Mouse (Mus musculus): Measurements from ENCODE around the gene Cd82.
A peak's percentile ranks its signal among the peaks of the same experiment; 100 is the strongest.

Cd82 gene

DNA sequence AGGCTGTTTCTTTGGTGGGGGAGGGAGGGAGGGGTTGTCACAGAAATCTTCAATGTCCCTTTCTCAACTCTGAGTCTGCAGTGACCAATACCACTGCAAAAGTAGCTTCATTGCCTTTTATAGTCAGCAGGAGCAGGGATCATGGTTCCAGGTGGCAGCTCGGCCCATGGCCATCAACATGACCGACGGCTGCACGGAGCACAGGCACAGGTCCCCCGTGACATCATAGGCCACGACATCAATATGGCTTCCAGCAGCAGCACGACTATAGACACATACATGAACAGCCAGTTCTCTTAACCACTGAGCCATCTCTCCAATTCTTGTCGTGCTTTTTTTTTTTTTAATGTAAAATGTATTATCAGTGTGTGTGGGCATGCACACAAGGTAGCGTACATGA lies 48.8 kb downstream of the Cd82 start:
- DNase-seq (ENCODE audit: low spot score), result no peak

GRCm38 (mm10) chr2:93413367-93414014 lies 49.4 kb downstream of the Cd82 start:
- peak; percentile 52 for DNase-seq (ENCODE audit: low spot score)

- DNase-seq (ENCODE audit: low spot score), result peak; percentile 74
Measured at GRCm38 (mm10) chr2:93412101-93412500, 50.8 kb downstream of the Cd82 start.

GRCm38 (mm10) chr2:93410899-93411570 lies 51.9 kb downstream of the Cd82 start:
- no peak for DNase-seq (ENCODE audit: low spot score)

DNA sequence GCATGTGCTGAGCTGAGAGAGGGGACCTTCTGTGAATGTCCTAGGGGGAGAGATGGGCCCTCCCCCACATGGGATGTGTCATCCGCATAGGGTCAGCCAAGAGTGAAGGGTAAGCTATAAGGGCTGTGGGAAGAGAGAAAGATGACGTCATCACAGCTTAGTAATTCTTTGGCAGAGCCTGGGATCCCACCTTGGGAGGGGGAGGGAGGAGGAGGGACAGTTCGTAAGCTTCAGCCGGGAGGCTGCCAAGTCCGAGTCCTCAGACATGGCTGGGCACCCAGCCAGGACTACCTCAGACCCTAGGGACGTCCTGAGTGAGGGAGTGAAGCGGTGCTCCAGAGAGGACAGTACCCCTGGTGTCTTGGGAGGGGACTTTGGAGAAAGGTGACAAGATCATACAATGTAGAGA lies 57.9 kb downstream of the Cd82 start:
- DNase-seq (ENCODE audit: low spot score), result no peak

- no peak for DNase-seq (ENCODE audit: low spot score)
Measured at GRCm38 (mm10) chr2:93404169-93404568, 58.8 kb downstream of the Cd82 start.

DNA sequence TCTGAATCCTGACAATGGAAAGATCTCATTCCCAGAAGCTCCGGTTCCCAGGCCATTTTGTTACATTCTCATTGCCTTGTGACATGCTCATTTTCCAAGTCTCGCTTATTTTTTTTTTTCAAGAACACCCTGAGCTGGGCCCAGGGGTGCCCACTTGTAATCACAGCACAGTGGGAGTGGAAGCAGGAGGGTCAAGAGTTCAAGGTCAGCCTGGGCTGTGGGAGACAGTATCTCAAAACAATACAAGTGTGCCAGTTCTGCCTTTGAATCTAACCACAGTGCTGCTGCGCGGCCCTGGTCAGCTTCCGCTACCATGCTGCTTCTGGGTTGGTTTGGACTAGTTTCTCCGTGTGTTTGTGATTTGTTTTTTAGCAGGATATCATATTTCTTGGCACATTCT lies 59.7 kb downstream of the Cd82 start:
- no peak for DNase-seq (ENCODE audit: low spot score)

DNA sequence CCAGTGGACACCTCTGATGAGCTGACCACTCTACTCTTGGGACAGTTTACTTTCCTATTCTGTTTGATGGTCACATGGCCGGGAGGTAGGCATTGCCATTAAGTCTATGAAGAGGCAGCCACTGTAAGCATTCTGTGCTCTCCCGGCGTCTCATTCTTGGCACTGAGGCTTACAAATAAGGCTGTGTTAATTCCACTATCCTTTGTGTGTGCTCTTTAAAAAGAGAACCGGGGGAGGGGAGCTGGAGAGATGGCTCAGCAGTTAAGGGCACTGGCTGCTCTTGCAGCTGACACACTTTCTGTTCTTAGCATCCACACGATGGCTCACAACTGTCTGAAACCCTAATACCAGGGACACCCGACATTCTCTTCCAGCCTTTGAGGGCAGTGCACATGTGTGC lies 71.7 kb downstream of the Cd82 start:
- no peak for DNase-seq (ENCODE audit: low spot score)

- DNase-seq (ENCODE audit: low spot score), result no peak
Measured at GRCm38 (mm10) chr2:93390170-93390926, 72.6 kb downstream of the Cd82 start.

DNA sequence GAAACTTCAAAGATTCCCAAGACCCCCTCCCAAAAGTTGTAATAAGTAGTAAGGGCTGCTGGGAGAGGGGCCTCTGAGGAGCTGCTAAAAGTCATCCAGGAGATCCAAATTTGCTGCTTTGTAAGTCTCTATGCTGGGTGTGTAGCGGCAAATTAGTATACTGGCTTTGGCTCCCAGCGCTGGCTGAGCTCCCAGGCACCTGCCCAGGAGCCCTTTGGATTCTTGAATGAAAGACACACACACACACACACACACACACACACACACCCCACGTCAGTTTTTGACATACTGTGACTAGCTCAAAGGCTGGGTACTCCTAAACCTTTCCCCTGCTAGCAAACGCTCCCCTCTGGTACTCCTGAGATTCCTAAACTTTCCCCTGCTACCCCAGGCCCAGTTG lies 76.0 kb downstream of the Cd82 start:
- DNase-seq (ENCODE audit: low spot score), result no peak

DNA sequence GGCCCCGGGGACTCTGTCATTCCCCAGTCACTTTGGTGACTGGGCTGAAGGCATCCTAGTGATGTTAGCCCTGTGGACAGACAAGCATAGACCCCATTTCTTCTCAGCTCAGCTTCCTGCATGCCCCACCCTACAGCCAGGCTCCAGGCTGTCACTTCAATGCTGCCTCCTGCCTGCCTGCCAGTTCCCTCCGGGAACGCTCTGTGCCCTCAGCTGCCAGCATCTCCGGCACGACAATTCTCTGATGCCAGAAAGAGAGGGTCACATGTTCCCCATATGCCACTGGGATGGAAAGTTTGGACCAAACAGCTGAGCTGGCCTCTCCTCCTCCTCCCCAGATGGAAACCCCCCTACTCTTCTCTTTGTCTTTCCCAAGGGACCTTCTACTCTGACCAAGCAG lies 79.1 kb downstream of the Cd82 start:
- DNase-seq (ENCODE audit: low spot score), result no peak

- peak; percentile 12 for DNase-seq (ENCODE audit: low spot score)
Measured at GRCm38 (mm10) chr2:93380680-93381089, 82.3 kb downstream of the Cd82 start.

DNA sequence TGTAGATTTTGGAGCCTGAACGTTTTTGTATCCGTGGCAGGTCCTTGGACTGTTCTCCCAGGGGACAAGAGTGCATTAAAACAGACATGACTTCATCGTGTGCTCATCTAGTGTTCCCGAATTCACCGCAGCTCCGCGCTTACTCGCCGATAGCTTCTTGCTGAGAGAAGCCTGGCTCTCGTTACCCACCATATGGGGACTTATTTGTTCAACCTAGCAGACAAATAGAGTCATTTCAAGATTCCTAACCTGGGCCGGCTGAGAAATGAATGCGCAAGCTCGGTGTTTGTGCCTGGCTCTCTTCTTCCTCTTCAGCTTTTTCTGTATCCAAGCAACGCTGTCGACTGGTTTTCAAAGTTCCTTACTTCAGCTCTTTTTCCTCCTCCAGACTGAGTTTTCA lies 85.1 kb downstream of the Cd82 start:
- DNase-seq (ENCODE audit: low spot score), result no peak

- DNase-seq (ENCODE audit: low spot score), result no peak
Measured at GRCm38 (mm10) chr2:93377157-93377556, 85.8 kb downstream of the Cd82 start.

DNA sequence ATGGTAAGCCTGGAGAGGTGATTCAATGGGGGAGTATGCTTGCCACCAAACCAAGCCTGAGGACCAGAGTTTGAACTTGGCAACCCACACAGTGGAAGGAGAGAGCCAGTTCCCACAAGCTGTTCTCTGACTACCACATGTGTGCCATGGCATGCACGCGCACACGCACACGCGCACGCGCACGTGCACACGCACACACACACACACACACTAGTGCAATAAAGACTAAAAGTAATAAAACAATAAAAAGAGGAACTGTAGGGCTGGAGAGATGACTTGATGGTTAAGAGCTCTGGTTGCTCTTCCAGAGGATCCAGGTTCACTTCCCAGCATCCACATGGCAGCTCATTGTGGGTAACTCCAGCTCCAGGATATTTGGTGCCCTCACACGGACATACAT lies 90.1 kb downstream of the Cd82 start:
- DNase-seq (ENCODE audit: low spot score), result no peak

DNA sequence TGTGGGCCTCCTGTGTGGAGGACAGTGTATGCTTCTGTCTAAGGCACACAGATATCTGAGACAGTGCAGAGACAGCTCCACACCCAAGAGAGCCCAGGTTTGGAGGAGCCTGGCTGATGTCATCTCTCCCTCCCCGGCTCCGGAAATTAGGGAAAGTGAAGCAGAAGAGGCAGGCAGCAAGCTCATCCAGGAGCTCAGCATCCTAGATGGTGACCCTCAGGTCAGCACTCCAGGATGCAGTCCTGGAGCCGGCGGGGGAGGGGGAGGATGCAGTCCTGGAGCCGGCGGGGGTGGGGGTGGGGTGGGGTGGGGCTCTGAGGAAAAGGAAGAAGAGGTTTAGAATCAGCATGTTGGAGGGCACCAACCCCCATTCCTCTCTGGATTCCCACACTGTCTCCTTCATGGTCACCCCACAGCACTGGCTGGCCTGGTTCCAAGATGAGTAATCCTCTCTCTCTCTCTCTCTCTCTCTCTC lies 90.8 kb downstream of the Cd82 start:
- DNase-seq (ENCODE audit: low spot score), result peak; percentile 34
